Mouse (Mus musculus): ENCODE data around the gene Ptger1. TPM values are rescaled to one million over a fixed set of nuclear protein-coding genes. Genes with fewer than 3 reads are reported as not detected.

Ptger1 gene
- polyA plus RNA-seq, 1 experiment from 2014 or later, result 1.8 TPM

- DNase-seq (ENCODE audit: low spot score) (no peak), ATAC-seq (ENCODE audit: low FRiP score) (no peak)
- WGBS, result 92% methylated on average over 13 of the region's 13 CpGs
- Histone ChIP-seq H3K36me3 (replicated peaks; ENCODE audit: control insufficient read depth, insufficient read depth) (peaks cover 16% of the 10 kb centered on the region), H3K4me2 (replicated peaks) (no peak overlapping the region), H3K27ac (no peak overlapping the region), H3K4me3 (replicated peaks; ENCODE audit: low read length) (no peak overlapping the region), H3K27me3 (ENCODE audit: control insufficient read depth, insufficient read depth, low read length) (no peaks in the 10 kb centered on the region; the same call in 1 of the 2 replicates), H3K9ac (0 out of 2 replicates have a peak overlapping the region, but pooled peaks have one; percentile 5), H3K9me3 (ENCODE audit: control insufficient read depth, low read length) (no peaks in the 10 kb centered on the region), H3K4me1 (replicated peaks; ENCODE audit: control insufficient read depth, insufficient read depth, low read length) (peaks cover 32% of the 10 kb centered on the region)
These were observed 2.4 kb upstream of the Ptger1 start for GRCm38 (mm10) chr8:83664096-83664495.

DNA sequence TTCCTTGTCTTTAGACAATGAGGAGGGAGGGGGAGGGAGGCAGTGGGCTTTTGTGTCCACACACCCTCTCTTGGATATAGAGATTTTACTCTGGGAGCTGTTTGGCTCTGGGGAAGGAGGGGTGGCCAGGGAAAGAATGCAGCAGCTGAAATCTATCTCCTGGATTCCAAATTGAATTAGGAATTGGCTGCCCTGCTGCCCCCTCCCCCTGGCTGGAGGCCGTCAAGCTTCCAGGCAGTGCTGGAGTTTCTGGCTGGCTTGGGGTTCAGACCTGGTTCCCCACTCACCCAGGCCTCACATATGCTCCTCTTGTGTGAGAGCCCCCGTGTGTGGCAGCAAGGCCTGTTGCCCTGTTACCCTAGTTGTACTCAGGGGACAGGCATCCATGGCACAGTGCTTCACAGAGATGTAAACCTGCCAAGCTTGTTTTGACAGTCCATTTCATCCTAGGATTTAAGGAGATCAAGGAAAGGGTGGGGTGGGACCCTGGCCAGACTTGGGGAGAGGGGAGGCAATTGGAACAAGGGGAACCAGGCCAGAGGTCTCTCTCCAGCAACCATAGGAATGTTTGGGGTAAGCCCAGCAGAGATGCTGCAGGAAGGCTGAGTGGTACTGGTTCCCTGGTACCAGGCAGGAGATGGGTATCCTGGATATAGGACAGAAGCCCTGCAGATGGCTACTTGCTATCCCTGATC lies 1.4 kb upstream of the Ptger1 start:
- Histone ChIP-seq H3K9ac (no peak overlapping the region), H3K27ac (no peak overlapping the region), H3K9me3 (ENCODE audit: control insufficient read depth, low read length) (no peaks in the 10 kb centered on the region), H3K4me3 (replicated peaks; ENCODE audit: low read length) (no peak overlapping the region), H3K27me3 (ENCODE audit: control insufficient read depth, insufficient read depth, low read length) (no peaks in the 10 kb centered on the region; the same call in 1 of the 2 replicates), H3K4me1 (replicated peaks; ENCODE audit: control insufficient read depth, insufficient read depth, low read length) (peaks cover 32% of the 10 kb centered on the region), H3K4me2 (replicated peaks) (no peak overlapping the region), H3K36me3 (replicated peaks; ENCODE audit: control insufficient read depth, insufficient read depth) (peaks cover 19% of the 10 kb centered on the region)
- no peak for ATAC-seq (ENCODE audit: low FRiP score)
- WGBS, result 60% methylated on average over 2 of the region's 2 CpGs
- no peak for DNase-seq (ENCODE audit: low spot score)

GRCm38 (mm10) chr8:83666866-83667234 lies 372 bp downstream of the Ptger1 start:
- Histone ChIP-seq H3K9ac (no peak overlapping the region), H3K27me3 (ENCODE audit: control insufficient read depth, insufficient read depth, low read length) (no peaks in the 10 kb centered on the region; the same call in 1 of the 2 replicates), H3K4me1 (replicated peaks; ENCODE audit: control insufficient read depth, insufficient read depth, low read length) (peaks cover 21% of the 10 kb centered on the region), H3K36me3 (replicated peaks; ENCODE audit: control insufficient read depth, insufficient read depth) (peaks cover 36% of the 10 kb centered on the region), H3K4me2 (replicated peaks) (no peak overlapping the region), H3K9me3 (ENCODE audit: control insufficient read depth, low read length) (no peaks in the 10 kb centered on the region), H3K27ac (no peak overlapping the region), H3K4me3 (replicated peaks; ENCODE audit: low read length) (no peak overlapping the region)
- 82% methylated on average over 3 of the region's 3 CpGs for WGBS
- no peak for ATAC-seq (ENCODE audit: low FRiP score)
- DNase-seq (ENCODE audit: low spot score), result no peak

- Histone ChIP-seq H3K36me3 (replicated peaks; ENCODE audit: control insufficient read depth, insufficient read depth) (peaks cover 43% of the 10 kb centered on the region), H3K4me1 (replicated peaks; ENCODE audit: control insufficient read depth, insufficient read depth, low read length) (peaks cover 19% of the 10 kb centered on the region), H3K9ac (peak overlapping the region; percentile 49; the same call in 1 of the 2 replicates), H3K27ac (no peak overlapping the region), H3K4me3 (replicated peaks; ENCODE audit: low read length) (no peak overlapping the region), H3K9me3 (ENCODE audit: control insufficient read depth, low read length) (no peaks in the 10 kb centered on the region), H3K4me2 (replicated peaks) (peak overlapping the region; percentile 51), H3K27me3 (ENCODE audit: control insufficient read depth, insufficient read depth, low read length) (no peaks in the 10 kb centered on the region; the same call in 1 of the 2 replicates)
- DNase-seq (ENCODE audit: low spot score) (no peak), ATAC-seq (ENCODE audit: low FRiP score) (no peak; the same call in 1 of the 2 replicates)
- WGBS, result 83% methylated on average over 9 of the region's 10 CpGs
These were observed 1.0 kb downstream of the Ptger1 start for GRCm38 (mm10) chr8:83667526-83667925.

DNA sequence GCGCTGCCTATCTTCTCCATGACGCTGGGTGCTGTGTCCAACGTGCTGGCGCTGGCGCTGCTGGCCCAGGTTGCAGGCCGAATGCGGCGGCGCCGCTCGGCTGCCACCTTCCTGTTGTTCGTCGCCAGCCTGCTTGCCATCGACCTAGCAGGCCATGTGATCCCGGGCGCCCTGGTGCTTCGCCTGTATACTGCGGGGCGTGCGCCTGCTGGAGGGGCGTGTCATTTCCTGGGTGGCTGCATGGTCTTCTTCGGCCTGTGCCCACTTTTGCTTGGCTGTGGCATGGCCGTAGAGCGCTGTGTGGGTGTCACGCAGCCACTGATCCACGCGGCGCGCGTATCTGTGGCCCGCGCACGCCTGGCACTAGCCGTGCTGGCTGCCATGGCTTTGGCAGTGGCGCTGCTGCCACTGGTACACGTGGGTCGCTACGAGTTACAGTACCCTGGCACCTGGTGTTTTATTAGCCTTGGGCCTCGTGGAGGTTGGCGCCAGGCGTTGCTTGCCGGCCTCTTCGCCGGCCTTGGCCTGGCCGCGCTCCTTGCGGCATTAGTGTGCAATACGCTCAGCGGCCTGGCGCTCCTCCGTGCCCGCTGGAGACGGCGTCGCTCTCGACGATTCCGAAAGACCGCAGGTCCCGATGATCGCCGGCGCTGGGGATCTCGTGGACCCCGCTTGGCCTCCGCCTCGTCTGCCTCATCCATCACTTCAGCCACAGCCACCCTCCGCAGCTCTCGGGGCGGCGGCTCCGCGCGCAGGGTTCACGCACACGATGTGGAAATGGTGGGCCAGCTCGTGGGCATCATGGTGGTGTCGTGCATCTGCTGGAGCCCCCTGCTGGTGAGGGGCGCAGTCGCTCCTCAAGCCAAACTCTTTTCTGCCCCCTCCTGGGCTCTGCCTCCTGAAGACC lies 1.8 kb downstream of the Ptger1 start:
- ATAC-seq (ENCODE audit: low FRiP score) (peak; percentile 56), DNase-seq (ENCODE audit: low spot score) (peak; percentile 77)
- peak overlapping the region; percentile 49 for H3K9ac ChIP-seq
- H3K4me3 ChIP-seq (replicated peaks; ENCODE audit: low read length), result peak overlapping the region; percentile 25
- peak overlapping the region; percentile 6; the same call in 1 of the 2 replicates for H3K27ac ChIP-seq
- H3K4me1 ChIP-seq (replicated peaks; ENCODE audit: control insufficient read depth, insufficient read depth, low read length), result peaks cover 19% of the 10 kb centered on the region
- H3K4me2 ChIP-seq (replicated peaks), result peak overlapping the region; percentile 51
- H3K9me3 ChIP-seq (ENCODE audit: control insufficient read depth, low read length), result no peaks in the 10 kb centered on the region
- no peaks in the 10 kb centered on the region; the same call in 1 of the 2 replicates for H3K27me3 ChIP-seq (ENCODE audit: control insufficient read depth, insufficient read depth, low read length)
- peaks cover 50% of the 10 kb centered on the region for H3K36me3 ChIP-seq (replicated peaks; ENCODE audit: control insufficient read depth, insufficient read depth)
- 23% methylated on average over 80 of the region's 80 CpGs for WGBS

DNA sequence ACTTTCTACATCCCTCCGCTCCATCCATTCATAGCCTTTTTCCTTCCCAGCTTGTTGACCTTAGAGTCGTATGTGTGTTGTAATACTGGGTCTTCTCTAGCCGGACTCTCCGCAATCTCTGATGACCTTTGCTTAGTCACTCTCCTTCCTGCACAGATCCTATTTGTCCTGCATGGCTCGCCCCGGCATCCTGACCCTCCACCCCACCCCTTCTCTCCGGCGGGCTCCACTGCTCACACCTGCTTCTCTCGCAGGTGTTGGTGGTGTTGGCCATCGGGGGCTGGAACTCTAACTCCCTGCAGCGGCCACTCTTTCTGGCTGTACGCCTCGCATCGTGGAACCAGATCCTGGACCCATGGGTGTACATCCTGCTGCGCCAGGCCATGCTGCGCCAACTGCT lies 2.5 kb downstream of the Ptger1 start:
- Histone ChIP-seq H3K36me3 (replicated peaks; ENCODE audit: control insufficient read depth, insufficient read depth) (peaks cover 50% of the 10 kb centered on the region), H3K27me3 (ENCODE audit: control insufficient read depth, insufficient read depth, low read length) (no peaks in the 10 kb centered on the region; the same call in 1 of the 2 replicates), H3K9ac (peak overlapping the region; percentile 49), H3K27ac (no peak overlapping the region), H3K4me2 (replicated peaks) (peak overlapping the region; percentile 51; the same call in 1 of the 2 replicates), H3K9me3 (ENCODE audit: control insufficient read depth, low read length) (no peaks in the 10 kb centered on the region), H3K4me3 (replicated peaks; ENCODE audit: low read length) (no peak overlapping the region), H3K4me1 (replicated peaks; ENCODE audit: control insufficient read depth, insufficient read depth, low read length) (peaks cover 19% of the 10 kb centered on the region)
- 81% methylated on average over 16 of the region's 16 CpGs for WGBS
- no peak for DNase-seq (ENCODE audit: low spot score)
- peak; percentile 2; the same call in 1 of the 2 replicates for ATAC-seq (ENCODE audit: low FRiP score)

DNA sequence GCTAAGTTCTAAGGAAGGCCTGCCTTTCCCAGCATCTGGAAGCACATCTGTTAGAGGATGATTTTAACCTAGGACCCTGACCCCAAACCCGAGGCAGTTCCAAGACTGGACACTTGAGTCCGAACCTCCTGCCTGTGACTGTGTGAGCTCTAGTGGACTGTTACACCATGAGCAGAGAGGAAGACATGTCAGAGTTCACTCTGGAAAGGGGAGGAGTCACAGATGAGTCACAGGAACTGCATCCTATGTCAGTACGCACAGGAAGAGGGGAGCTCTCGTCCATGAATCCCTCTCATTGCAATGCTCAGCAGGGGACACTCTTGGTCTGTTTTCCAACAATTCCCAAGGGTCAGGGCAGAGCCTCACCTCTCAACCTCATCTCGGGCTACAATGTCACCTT lies 6.5 kb downstream of the Ptger1 start:
- ATAC-seq (ENCODE audit: low FRiP score), result no peak
- peaks cover 70% of the 10 kb centered on the region for H3K36me3 ChIP-seq (replicated peaks; ENCODE audit: control insufficient read depth, insufficient read depth)

DNA sequence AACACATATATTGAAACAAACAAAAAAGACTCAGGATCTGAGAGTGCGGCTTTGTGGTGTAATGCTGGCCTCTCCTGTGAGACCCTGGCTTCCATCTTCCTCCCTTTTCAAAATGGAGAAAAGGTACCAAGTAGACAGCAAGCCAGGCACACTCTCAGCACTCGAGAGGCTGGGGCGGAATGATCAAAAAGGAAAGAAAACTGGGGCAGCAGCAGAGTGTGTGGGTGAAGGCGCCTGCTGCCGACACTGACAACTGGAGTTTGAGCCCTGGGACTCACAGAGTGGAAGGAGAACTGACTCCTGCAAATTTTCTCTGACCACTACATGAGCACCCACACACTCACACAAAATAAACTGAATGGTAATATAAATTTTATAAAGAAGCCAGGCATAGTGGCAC lies 8.0 kb downstream of the Ptger1 start:
- Histone ChIP-seq H3K9me3 (ENCODE audit: control insufficient read depth, low read length) (no peaks in the 10 kb centered on the region), H3K4me2 (replicated peaks) (no peak overlapping the region), H3K27me3 (ENCODE audit: control insufficient read depth, insufficient read depth, low read length) (no peaks in the 10 kb centered on the region), H3K4me1 (replicated peaks; ENCODE audit: control insufficient read depth, insufficient read depth, low read length) (no peaks in the 10 kb centered on the region), H3K4me3 (replicated peaks; ENCODE audit: low read length) (no peak overlapping the region), H3K27ac (no peak overlapping the region), H3K9ac (no peak overlapping the region), H3K36me3 (replicated peaks; ENCODE audit: control insufficient read depth, insufficient read depth) (peaks cover 85% of the 10 kb centered on the region)
- DNase-seq (ENCODE audit: low spot score) (no peak), ATAC-seq (ENCODE audit: low FRiP score) (no peak)
- WGBS, result 93% methylated on average over 5 of the region's 5 CpGs

More for the DNA sequence above, 6.5 kb downstream of the Ptger1 start:
- H3K27ac ChIP-seq, result no peak overlapping the region
- H3K4me1 ChIP-seq (replicated peaks; ENCODE audit: control insufficient read depth, insufficient read depth, low read length), result peaks cover 4% of the 10 kb centered on the region
- no peak overlapping the region for H3K9ac ChIP-seq
- H3K27me3 ChIP-seq (ENCODE audit: control insufficient read depth, insufficient read depth, low read length), result no peaks in the 10 kb centered on the region
- no peaks in the 10 kb centered on the region for H3K9me3 ChIP-seq (ENCODE audit: control insufficient read depth, low read length)
- H3K4me2 ChIP-seq (replicated peaks), result no peak overlapping the region
- DNase-seq (ENCODE audit: low spot score), result no peak
- WGBS, result 54% methylated on average over 5 of the region's 5 CpGs
- H3K4me3 ChIP-seq (replicated peaks; ENCODE audit: low read length), result no peak overlapping the region

DNA sequence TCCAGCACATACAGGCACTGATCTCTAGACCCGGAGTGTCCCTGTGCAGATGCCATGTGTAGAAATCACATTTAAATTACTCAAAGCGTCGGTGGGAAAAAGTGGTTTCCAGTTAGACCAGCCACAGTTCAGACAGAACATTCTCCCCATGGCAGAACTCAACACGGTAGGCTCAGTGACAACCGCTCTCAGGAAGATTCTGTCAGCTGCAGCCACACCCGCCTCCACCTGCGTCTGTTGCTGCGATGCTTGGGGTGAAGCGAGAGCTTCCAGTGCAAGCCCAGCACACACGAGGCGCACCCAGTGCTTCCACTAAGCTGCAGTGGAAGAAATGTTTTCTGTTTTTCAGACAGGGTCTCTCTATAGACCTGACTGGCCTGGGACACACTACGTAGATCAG lies 13.4 kb downstream of the Ptger1 start:
- no peaks in the 10 kb centered on the region for H3K4me1 ChIP-seq (replicated peaks; ENCODE audit: control insufficient read depth, insufficient read depth, low read length)
- 92% methylated on average over 12 of the region's 12 CpGs for WGBS

More for the DNA sequence above, 13.4 kb downstream of the Ptger1 start:
- Histone ChIP-seq H3K27ac (no peak overlapping the region), H3K4me2 (replicated peaks) (no peak overlapping the region), H3K27me3 (ENCODE audit: control insufficient read depth, insufficient read depth, low read length) (no peaks in the 10 kb centered on the region), H3K4me3 (replicated peaks; ENCODE audit: low read length) (no peak overlapping the region), H3K9ac (no peak overlapping the region), H3K36me3 (replicated peaks; ENCODE audit: control insufficient read depth, insufficient read depth) (peaks cover 95% of the 10 kb centered on the region), H3K9me3 (ENCODE audit: control insufficient read depth, low read length) (no peaks in the 10 kb centered on the region)
- ATAC-seq (ENCODE audit: low FRiP score) (no peak), DNase-seq (ENCODE audit: low spot score) (no peak)
